Mouse (Mus musculus) liver, adult 2 months (tissue): Measurements from ENCODE around the gene Vamp4.

Source experiments
- CTCF ChIP-seq: fragments of 200-500 bp; IDR thresholded peaks from 2 replicates; pipeline ENCODE4 v1.5.1; 2011; ENCODE audit warnings: low read depth, low read length, control low read depth
- POLR2A ChIP-seq: fragments of 200-500 bp; IDR thresholded peaks from 2 replicates; pipeline ENCODE4 v1.6.1; 2011; ENCODE audit warnings: low read length, control low read depth; ENCODE audit not compliant: insufficient read depth; ENCODE audit errors: extremely low read depth

- TF ChIP-seq POLR2A (no peak), CTCF (no peak)
Observed at GRCm38 (mm10) chr1:162589443-162589842, 19.1 kb downstream of the Vamp4 start.
